Mouse (Mus musculus): ENCODE data around the gene Tmigd3.
"Not testable (repeated sequence)": the region's sequence is repeated elsewhere in the genome, so short reads cannot be mapped to it uniquely, and the experiment has no call there.

The Tmigd3 gene

GRCm38 (mm10) chr3:105904213-105904612 is 33.5 kb downstream of the Tmigd3 start:
- no peak for DNase-seq (ENCODE audit: low spot score)

DNA sequence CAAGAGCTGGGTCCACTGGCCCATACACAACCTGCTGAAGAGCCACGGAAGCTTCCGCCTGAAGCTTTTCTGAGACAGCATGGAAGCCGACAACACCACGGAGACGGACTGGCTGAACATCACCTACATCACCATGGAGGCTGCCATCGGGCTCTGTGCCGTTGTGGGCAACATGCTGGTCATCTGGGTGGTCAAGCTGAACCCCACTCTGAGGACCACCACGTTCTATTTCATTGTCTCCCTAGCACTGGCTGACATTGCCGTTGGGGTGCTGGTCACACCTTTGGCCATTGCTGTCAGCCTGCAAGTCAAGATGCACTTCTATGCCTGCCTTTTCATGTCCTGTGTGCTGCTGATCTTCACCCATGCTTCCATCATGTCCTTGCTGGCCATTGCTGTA is 34.0 kb downstream of the Tmigd3 start:
- no peak for DNase-seq (ENCODE audit: low spot score)

DNA sequence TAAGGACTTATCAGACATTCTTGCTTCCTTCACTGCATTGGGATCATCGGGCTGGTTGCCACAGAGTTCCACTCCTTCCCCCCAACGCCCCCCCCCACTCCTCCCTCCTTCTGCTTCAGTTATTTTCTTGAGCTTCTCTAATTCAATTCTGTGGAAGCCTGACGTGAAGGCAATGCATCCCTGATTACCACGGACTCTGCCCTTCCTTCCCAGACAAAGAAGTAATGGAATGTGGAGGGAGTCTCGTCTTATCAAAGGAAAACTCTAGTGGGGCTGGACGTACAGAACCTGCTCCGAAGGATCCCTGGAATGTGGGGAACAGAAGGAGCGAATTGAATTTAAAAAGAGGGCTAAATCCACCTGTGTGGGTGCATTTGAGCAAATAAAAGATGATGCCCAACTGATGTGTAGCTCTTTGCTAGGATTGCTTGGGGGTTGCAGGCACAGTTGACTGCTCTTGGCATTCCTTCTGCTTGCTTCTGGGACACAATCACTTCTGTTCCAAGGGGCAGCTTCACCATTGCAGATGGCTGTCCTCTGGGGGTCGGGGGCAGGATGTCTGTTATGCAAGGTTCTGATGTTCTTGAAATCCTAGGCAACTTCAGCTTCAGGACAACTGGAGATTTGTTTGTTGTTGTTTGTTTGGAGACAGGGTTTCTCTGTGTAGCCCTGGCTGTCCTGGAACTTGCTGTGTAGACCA is 37.4 kb downstream of the Tmigd3 start:
- DNase-seq (ENCODE audit: low spot score) = no peak

- DNase-seq (ENCODE audit: low spot score) = no peak
Observed at GRCm38 (mm10) chr3:105908976-105909375, 38.3 kb downstream of the Tmigd3 start.

GRCm38 (mm10) chr3:105910519-105911190 is 40.0 kb downstream of the Tmigd3 start:
- no peak for DNase-seq (ENCODE audit: low spot score)

- no peak for DNase-seq (ENCODE audit: low spot score)
Observed at GRCm38 (mm10) chr3:105912097-105912880, 41.6 kb downstream of the Tmigd3 start.

DNA sequence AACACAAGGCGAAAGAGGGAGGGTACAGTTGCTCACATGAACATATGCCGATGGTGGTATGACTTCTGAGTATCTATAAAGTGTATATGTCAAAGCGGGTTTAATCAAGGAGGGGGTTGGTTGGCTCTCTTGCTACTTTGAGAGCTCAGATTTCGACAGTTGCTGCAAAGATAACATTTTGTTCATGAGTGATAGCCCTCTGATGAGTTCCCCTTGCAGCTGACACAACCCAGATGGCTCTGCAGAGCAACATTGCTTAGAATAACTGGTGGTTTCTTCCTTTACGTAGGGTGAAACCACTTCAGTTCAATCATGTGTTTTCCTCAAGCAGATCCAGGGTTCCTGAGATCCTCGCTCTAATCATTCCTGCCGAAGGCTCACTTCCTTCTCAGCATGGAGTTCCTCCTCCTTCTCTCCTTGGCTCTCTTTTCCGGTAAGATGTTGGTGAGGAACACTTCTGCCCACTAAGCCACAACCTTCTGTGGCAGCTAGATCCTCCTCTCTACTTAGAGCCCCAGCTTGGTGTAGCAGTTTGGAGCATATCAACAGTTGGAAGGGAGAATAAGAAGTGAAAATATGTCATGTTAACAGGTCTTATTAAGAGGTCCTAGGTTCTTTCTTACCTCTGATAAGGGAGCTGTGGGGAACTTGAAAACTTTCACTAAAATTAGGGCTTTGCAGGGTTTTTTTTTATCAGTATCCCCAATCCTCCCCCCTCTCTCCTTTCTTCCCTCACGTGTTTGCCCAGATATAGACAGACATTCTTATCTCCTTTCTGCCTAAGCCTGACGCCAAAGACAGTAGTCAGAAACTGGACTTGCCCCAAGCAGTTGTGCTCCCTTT is 43.4 kb downstream of the Tmigd3 start:
- DNase-seq (ENCODE audit: low spot score) = no peak

DNA sequence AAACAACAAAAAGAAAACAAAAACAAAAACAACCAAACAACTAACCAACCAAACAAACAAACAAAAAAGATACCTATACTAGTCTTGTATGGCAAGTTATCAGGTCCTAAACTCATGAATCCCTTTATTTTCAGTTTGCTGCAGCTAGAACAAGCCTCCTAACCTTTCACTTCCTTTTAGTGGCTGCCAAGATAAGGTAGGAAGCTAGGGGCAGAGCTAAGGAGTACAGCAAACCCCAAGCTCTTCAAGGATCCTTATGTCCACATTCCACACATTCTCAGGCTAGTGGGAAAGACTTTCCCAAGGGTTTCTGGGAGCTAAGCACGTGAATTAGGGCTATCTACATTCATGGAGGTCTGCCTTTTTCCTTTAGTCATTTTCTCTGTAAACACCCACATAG is 44.6 kb downstream of the Tmigd3 start:
- no peak for DNase-seq (ENCODE audit: low spot score)

DNA sequence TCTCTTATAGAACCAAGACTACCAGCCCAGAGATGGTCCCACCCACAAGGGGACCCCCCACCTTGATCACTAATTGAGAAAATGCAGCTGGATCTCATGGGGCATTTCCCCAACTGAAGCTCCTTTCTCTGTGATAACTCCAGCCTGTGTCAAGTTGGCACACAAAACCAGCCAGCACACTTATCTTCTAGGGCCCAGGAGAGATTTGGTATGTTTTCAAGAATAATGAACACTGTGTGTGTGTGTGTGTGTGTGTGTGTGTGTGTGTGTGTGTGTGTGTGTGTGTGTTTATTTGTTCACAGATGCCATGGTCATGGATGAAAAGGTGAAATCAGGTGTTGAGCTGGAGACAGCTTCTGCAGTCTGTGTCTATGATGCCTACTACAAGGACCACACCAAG is 45.8 kb downstream of the Tmigd3 start:
- DNase-seq (ENCODE audit: low spot score) = not testable (repeated sequence)

GRCm38 (mm10) chr3:105917656-105918354 is 47.1 kb downstream of the Tmigd3 start:
- no peak for DNase-seq (ENCODE audit: low spot score)

DNA sequence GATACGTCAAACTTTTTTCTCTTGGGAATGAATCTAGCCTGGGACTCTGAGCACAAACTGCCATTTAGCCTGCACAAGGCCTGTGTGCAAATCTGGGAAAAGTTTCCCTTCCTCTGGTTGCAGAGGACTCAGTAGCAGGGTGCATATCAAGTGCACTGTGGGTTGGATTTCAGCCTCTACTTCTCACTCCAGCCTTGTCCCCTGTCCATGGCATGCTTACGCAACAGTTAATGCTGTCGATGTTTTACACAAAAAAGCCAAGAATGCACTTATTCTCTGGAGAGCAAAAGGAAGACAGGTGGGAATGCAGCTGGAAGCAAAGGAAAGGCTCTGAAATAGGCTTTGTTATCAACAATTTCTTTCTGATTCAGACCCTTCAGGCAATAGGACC is 47.6 kb downstream of the Tmigd3 start:
- DNase-seq (ENCODE audit: low spot score) = no peak

- not testable (repeated sequence) for DNase-seq (ENCODE audit: low spot score)
Observed at GRCm38 (mm10) chr3:105920743-105921142, 50.0 kb downstream of the Tmigd3 start.

DNA sequence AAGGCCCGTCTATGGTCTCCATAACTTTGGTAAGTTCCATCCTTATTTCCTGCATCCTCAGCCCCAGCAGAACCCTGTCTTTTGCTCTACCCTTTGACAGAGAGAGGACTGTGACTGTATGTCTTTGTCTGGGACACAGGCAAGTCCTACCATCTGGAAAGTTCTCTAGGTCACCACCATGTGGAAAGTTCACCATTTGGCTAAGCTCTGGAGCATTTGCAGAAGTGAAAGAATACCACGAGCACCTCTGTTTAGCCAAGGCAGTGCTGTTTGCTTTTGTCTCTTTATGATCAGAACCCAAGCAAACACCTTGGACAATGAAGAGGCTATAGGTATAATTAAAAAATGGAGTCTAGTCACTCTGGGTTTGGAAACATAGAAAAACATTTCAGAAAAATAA is 51.3 kb downstream of the Tmigd3 start:
- DNase-seq (ENCODE audit: low spot score) = no peak

- no peak for DNase-seq (ENCODE audit: low spot score)
Observed at GRCm38 (mm10) chr3:105924616-105925015, 53.9 kb downstream of the Tmigd3 start.

DNA sequence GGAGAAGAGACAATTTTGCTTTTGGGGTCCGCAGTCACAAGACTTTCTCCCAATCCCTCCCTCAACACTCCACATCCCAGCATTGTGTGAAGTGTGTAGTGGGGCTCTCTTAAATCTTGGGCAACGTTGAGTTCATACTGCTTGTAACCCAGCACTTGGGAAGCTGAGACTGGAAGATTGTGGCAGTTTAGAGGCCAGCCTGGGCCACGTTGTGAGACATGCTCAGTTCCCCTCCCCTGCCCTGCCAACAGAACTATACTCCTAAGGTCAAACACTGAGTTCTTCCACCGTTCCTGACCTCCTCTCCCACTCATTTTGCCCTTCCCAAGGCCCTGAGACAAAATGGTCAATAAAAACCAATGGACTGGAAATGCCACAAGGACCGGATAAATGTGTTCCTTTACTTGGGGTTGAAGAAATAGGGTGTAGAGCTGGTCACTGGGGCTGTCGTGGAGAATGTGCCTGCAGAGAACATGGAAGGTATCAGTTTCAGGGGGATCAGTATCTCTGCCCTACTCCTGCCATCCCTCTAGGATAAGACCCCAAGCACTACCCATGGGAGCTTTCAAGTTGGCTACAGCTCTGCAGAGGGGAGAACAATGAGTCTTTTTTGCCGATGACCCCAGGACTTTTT is 57.0 kb downstream of the Tmigd3 start:
- DNase-seq (ENCODE audit: low spot score) = no peak

DNA sequence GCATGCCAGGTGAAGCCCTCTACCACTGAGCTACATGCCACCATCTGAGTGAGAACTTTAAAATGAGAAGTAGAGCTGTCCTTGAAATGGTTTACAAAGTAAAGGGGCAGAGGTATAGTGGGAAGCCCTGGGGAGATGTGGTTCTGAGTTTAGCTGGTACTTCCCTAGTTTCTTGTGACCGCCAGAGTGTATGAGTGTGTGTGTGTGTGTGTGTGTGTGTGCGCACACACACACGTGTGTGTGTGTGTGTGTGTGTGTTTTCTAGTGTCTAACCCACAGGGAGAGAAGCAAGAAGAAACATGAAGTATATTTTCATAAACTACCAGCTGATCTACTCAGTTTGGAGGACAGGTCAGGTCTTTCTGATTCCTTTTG is 57.5 kb downstream of the Tmigd3 start:
- DNase-seq (ENCODE audit: low spot score) = no peak

DNA sequence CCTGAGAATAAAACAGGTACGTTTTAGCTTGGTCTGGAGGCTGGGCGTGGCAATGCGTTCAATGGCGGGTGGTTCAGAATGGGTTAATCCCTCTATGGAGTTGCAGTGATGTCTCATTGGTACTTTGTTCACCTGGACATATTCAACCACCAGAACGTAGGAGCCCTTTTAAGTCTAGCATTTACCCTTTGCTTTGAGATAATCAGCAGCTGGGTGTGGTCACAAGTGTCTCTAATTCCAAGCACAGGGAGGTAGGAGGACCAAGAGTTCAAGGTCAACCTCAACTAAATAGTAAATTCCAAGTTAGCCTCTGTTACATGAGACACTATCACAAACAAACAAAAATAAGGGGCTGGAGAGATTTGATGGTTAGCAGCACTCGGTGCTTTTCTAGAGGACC is 58.1 kb downstream of the Tmigd3 start:
- DNase-seq (ENCODE audit: low spot score) = no peak

- DNase-seq (ENCODE audit: low spot score) = no peak
Observed at GRCm38 (mm10) chr3:105929821-105930220, 59.1 kb downstream of the Tmigd3 start.

- no peak for DNase-seq (ENCODE audit: low spot score)
Observed at GRCm38 (mm10) chr3:105931095-105931494, 60.4 kb downstream of the Tmigd3 start.

GRCm38 (mm10) chr3:105932240-105933071 is 61.8 kb downstream of the Tmigd3 start, which contains the start of gene I830077J02Rik:
I830077J02Rik (minus strand) TSS chr3:105932664.
- DNase-seq (ENCODE audit: low spot score) = no peak
